Mouse (Mus musculus): ENCODE measurements at regions not wholly inside any gene's neighbourhood (a gene's known extent, or its start where the extent isn't known, plus 50 kb on each side); places are given as distances from the start of the nearest gene placed in this dataset.

- no peak for DNase-seq (ENCODE audit: low read depth in 1 of 2, low spot score in 2 of 2)
Measured at GRCm38 (mm10) chr12:69455566-69455965, 83.3 kb upstream of the Gm9887 start.

- no peak for DNase-seq (ENCODE audit: low read depth in 1 of 2, low spot score in 2 of 2)
Measured at GRCm38 (mm10) chr12:69453544-69453943, 81.3 kb upstream of the Gm9887 start.

GRCm38 (mm10) chr12:69452986-69453385 lies 80.7 kb upstream of the Gm9887 start:
- no peak for DNase-seq (ENCODE audit: low read depth in 1 of 2, low spot score in 2 of 2)

- no peak for DNase-seq (ENCODE audit: low read depth in 1 of 2, low spot score in 2 of 2)
Measured at GRCm38 (mm10) chr12:69451110-69451509, 78.9 kb upstream of the Gm9887 start.

DNA sequence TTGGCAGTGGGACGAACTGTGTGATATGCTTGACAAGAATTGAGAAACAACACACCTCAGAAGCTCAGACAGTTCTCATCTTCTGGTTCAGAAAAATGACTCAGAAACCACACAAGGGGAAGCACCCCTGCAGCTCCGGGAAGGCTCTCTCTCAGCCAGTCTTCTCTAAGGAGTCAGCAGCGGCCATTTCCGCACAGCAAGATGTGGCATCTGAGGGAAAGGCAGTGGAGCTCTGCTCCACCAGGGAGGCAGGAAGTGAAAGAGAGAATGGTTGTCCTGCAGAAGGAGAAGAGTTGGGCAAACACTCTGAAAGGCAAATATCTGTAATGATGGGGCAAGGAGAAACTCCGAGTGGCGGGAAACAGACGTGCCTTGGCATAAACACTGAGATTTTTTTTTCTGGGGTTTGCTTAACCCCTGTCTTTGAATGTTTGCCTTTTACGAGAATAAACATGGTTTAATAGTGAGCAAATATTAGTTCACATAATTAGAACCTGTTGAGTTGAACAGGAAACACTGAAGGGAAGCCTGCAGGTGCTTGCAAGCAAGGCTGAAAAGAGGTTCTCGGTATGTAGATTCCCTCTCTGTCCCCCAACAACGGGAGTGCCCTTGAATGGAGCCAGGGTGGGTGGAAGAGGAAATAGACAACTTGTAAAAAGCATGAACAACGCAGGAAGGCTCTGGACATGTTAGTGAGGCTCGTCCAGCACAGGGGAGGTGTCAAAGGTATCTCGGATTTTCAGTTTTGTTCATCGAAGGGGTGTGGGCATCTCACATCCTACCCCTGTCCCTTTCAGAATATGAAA lies 75.9 kb upstream of the Gm9887 start:
- DNase-seq (ENCODE audit: low read depth in 1 of 2, low spot score in 2 of 2) = peak; percentile 77 to 86

DNA sequence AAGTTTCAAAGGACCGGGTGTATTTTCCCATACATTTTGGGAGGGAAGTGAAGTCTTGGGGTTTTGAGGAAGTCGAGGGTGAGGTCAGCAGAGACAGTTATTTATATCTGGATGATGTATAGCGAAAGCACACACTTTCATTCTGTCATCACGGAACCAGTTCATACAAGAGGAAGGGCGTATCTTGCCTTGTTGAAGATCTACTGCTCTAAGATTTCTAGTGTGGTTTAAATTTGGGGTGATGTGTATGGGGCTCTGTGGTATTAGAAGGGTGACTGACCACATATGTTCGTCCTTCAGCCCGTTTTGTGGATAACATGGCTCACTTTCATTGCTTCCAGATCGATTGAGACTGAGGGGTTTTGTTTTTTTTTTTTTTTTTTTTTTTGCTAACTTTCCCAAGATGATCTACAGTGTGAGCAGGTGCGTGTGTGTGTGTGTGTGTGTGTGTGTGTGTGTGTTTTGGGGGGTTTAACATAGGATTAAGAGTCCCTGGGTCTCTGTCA lies 75.1 kb upstream of the Gm9887 start:
- peak in 1 of 2 experiments; percentile 45 for DNase-seq (ENCODE audit: low read depth in 1 of 2, low spot score in 2 of 2)

GRCm38 (mm10) chr12:69446468-69447321 lies 74.4 kb upstream of the Gm9887 start:
- peak; percentile 41 to 57 for DNase-seq (ENCODE audit: low read depth in 1 of 2, low spot score in 2 of 2)

GRCm38 (mm10) chr12:69446085-69446467 lies 73.8 kb upstream of the Gm9887 start:
- DNase-seq (ENCODE audit: low read depth in 1 of 2, low spot score in 2 of 2) = no peak

GRCm38 (mm10) chr12:69442321-69442720 lies 70.1 kb upstream of the Gm9887 start:
- DNase-seq (ENCODE audit: low read depth in 1 of 2, low spot score in 2 of 2) = no peak

DNA sequence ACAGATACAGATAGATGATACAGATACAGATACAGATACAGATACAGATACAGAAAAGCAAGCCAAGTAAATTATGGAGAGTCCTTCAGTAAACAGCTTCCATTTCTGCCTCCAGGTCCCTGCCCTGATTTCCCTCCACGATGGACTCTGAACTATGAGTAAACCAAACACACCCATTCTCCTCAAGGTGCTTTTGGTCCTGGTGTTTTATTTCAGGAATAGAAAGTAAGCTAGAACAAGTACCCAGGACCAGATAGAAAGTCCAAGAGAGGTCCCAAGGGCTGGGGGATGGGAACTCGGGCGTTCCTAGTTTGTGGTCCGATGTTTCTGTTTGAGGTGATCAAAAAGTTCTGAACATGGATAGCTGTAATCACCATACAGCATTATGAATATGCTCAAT lies 69.5 kb upstream of the Gm9887 start:
- no peak for DNase-seq (ENCODE audit: low read depth in 1 of 2, low spot score in 2 of 2)

- DNase-seq (ENCODE audit: low read depth in 1 of 2, low spot score in 2 of 2) = no peak
Measured at GRCm38 (mm10) chr12:69438271-69438670, 66.0 kb upstream of the Gm9887 start.

DNA sequence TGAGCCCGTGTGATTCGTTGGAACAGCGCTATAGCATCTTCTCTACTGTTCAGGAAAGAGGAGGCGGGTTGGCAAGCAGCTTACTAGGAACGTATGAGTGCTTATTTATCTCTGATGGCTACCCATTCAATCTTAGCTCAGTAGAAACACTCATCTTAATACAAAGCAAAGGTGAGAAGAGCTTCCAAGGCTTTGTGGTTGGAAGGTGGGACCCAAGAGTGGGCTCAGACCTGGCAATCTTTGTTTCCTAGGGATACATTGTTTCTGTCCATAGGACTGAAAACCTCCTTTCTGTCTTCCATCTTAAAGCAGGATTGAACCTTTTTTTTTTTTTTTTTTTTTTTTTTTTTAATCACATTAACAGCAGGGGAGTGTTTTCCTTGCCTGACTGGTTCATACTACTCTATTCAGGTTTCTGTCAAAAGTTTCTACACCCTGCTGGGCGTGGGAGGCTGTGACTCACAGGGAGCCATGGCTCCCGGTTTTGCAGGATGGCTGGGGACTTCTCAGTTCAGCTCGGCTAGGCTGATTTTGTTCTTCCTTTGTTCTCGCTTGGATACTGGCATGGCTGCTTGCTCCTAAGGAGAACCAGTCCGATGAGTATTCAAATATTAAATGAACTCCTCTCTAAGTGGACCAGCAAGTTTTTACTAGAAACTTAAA lies 64.7 kb upstream of the Gm9887 start:
- no peak for DNase-seq (ENCODE audit: low read depth in 1 of 2, low spot score in 2 of 2)

DNA sequence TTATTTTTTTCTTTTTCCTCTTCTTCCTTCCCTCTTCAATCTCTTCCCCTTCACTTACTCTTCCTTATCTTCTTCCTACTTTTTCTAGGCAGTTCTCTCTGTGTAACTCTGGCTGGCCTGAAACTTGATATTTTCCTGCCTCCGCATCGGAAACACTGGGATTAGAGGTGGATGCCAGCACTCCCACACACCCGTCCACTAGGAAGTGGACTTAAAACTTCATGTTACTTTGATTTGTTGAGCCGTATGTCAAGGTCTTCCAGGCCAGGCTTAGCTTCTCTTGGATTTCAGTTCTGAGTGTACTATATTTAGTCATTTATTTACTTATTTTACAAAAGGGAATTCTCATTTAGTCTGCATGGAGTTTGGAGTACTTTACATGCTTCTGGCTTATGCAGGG lies 62.1 kb upstream of the Gm9887 start:
- DNase-seq (ENCODE audit: low read depth in 1 of 2, low spot score in 2 of 2) = no peak

DNA sequence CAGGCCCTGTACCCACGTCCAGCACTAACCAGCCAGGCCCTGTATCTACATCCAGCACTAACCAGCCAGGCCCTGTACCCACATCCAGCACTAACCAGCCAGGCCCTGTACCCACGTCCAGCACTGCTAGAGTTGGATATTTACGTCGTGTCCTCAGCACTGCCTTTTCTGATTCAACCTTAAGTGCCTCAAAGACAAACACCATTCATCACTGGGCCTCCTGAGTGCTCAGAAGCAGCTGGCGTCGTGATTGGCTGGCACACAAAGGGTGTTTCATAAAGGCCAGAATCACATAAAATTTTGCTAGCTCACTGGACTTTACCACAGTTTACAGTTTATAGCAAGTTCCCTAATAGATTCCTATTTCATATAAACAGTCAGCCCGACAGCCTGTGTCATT lies 59.8 kb upstream of the Gm9887 start:
- no peak for DNase-seq (ENCODE audit: low read depth in 1 of 2, low spot score in 2 of 2)

- DNase-seq (ENCODE audit: low read depth in 1 of 2, low spot score in 2 of 2) = no peak
Measured at GRCm38 (mm10) chr12:69428108-69428507, 55.9 kb upstream of the Gm9887 start.

DNA sequence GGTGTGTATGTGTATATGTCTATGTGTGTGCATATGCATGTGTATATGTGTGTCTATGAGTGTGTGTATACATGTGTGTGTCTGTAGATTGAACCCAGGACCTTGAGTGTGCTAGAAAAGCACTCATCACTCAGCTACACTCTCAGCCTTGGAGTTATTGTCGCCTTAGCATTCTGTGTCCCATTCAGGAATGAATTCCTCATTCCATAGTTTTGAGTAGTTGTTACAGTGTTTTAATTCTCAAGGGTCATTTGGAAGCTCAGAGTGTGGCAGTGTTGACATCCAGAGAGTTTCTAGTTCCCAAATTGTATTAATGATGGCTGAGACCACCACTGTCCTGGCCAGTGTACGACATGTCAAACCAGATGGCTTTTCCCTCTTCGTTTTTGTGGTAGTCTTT lies 53.4 kb upstream of the Gm9887 start:
- no peak for DNase-seq (ENCODE audit: low read depth in 1 of 2, low spot score in 2 of 2)

DNA sequence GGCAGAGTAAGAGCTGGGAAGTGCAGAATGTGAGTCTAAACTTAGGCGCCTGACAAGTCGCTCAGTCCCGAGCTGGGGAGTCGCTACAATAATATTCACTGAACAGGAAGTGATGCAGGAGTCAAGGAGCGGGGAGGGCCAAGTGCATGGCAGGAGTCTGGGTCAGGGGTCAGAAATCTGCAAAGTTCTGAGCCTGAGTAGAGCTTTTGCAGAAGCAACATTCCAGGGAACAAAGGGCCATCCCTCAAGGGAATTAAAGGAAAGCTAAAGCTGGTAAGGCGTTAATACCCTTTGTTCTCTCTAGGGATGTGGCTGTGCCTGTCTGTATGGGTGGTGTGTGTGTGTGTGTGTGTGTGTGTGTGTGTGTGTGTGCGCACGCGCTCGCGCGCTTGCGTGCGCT lies 52.7 kb upstream of the Gm9887 start:
- no peak for DNase-seq (ENCODE audit: low read depth in 1 of 2, low spot score in 2 of 2)
